In the genomic region with DNA sequence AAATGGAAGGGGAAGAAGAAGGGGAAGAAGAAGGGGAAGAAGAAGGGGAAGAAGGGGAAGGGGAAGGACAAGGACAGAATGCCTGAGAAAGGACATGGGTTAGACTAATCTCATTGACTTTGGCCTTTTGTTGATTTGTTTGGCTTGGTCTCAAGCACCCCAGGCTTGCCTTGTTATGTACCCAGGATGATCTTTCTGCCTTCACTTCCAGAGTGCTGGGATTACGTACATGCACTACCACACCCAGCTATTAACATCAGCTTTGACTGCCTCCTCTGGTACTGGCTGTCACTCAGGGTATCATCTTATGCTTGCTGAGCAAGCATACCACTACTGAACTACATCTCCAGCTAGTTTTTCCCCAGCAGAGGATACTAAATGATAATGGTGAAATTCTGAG, we compare ENCODE assay signal across 12 mouse cellular contexts.
"Had no signal": no experiment of that assay in that cellular context is flagged by ENCODE, and none has a peak within 500 bp of the region (broad histone marks: within the 10 kb centered on the region; RNA-seq: fewer than 3 reads in every experiment).

No protein-coding gene starts in this region.

- DNase-seq: retina, postnatal 1 day; right cerebral cortex, adult 18-20 months; right cerebral cortex, postnatal 14 days; right cerebral cortex, postnatal 25 days; right cerebral cortex, postnatal 4 days; spleen, adult 18-20 months; thymus, adult 18-20 months; thymus, adult 2 months; thymus, postnatal 14 days; thymus, postnatal 25 days; thymus, postnatal 36 days; thymus, postnatal 4 days had no signal
